8 mouse cellular contexts compared by ENCODE assay signal in genomic region chr8:88118456-88119036, GRCm38 (mm10). TPM values are rescaled to one million over a fixed set of nuclear protein-coding genes. Genes with fewer than 3 reads are reported as not detected.
DNase-seq lines count a peak whose midpoint lies in the region; ATAC-seq lines count a peak whose summit lies in the region.

TSS of gene Cnep1r1 (plus strand) at chr8:88118769.

- no peaks in the 10 kb centered on the region for H3K9me3 ChIP-seq in hindbrain, embryonic 14.5 days (ENCODE audit: control insufficient read depth, low read length)

- peak within 1 kb of the TSS; percentile 79 for H3K4me3 ChIP-seq in hindbrain, embryonic 14.5 days (replicated peaks; ENCODE audit: low read length)

- DNase-seq in R1 (ENCODE audit: low read depth, low spot score), result peak; percentile 98
- DNase-seq in cerebellum, postnatal 25 days, result peak; percentile 88 to 92
- DNase-seq in frontal cortex, postnatal 25 days (ENCODE audit: low spot score in 2 of 2), result peak; percentile 80 to 94
- peak; percentile 99 for DNase-seq in hindbrain, embryonic 14.5 days (ENCODE audit: low spot score)
- peak; percentile 88 to 94 for DNase-seq in layer of hippocampus, postnatal 36 days
- DNase-seq in lung, postnatal 36 days, result peak; percentile 96
- peak; percentile 100 for DNase-seq in retina, postnatal 1 day
- peak; percentile 85 to 94 for DNase-seq in urinary bladder, adult 18-20 months (ENCODE audit: low spot score in 2 of 2)

- H3K4me2 ChIP-seq in hindbrain, embryonic 14.5 days (replicated peaks), result peak within 1 kb of the TSS; percentile 67

- H3K4me1 ChIP-seq in hindbrain, embryonic 14.5 days (replicated peaks; ENCODE audit: control insufficient read depth, insufficient read depth, low read length), result peaks cover 9% of the 10 kb centered on the region

- ATAC-seq in hindbrain, embryonic 14.5 days (ENCODE audit: low FRiP score), result peak; percentile 100

- 0 out of 2 replicates have a peak within 1 kb of the TSS, but pooled peaks have one; percentile 47 for H3K27ac ChIP-seq in hindbrain, embryonic 14.5 days

- no peaks in the 10 kb centered on the region for H3K27me3 ChIP-seq in hindbrain, embryonic 14.5 days (ENCODE audit: control insufficient read depth, insufficient read depth, low read length)

- WGBS in hindbrain, embryonic 14.5 days, result under 1% methylated on average over 48 of the region's 49 CpGs

- peak within 1 kb of the TSS; percentile 81 for H3K9ac ChIP-seq in hindbrain, embryonic 14.5 days

- H3K36me3 ChIP-seq in hindbrain, embryonic 14.5 days (replicated peaks; ENCODE audit: control insufficient read depth, insufficient read depth), result peaks cover 24% of the 10 kb centered on the region

RNA-seq across cellular contexts. Expression of gene Cnep1r1, which starts in this region (rescaled TPM):
- polyA plus RNA-seq in hindbrain, embryonic 14.5 days (2014; fragmentation: Nextera tagmentation; extraction: Ambion mirVana), result 23.9 and 26.7 TPM in 2 replicates
- 10 to 100 TPM; 36.7 to 37.9 TPM for total RNA-seq in layer of hippocampus, postnatal 36 days (2021)

Comparison
In these comparisons a context has a peak if more than half of its experiments do, and no peak if none do; other contexts are left out.
1. Peak in every context shown above with its lines: DNase-seq, ATAC-seq, H3K4me3 ChIP-seq and H3K27ac ChIP-seq.